Comparison of ENCODE assay signal across 9 mouse cellular contexts in the genomic region with DNA sequence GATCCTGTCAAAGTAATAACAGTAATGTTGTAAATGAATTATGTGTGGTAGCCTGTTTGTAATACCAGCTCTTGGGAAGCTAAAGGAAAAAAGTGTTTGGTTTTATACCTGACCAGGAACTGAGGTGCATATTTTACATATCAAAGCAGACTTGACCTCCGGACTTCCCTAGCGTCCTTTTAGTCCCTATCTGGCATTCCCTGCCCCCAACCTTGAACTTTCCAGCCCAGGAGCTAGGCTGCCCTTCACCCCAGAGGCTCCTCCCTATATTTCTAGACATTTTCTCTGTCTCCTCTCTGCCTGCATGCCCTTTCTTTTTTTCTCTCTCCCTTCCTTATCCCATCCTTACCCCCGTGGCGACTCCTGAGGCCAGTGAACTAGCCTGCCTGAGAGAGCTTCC. TPM values are rescaled to one million over a fixed set of nuclear protein-coding genes. Genes with fewer than 3 reads are reported as not detected.
DNase-seq lines count a peak whose midpoint lies in the region; ATAC-seq and TF ChIP-seq lines count a peak whose summit lies in the region.
"Had no signal": no experiment of that assay in that cellular context is flagged by ENCODE, and none has a peak within 500 bp of the region (broad histone marks: within the 10 kb centered on the region; RNA-seq: fewer than 3 reads in every experiment).

No protein-coding gene starts in this region.

- no peak for ATAC-seq in heart, embryonic 12.5 days (ENCODE audit: insufficient number of reproducible peaks, low FRiP score)
- no peak for ATAC-seq in forebrain, embryonic 15.5 days (replicated peaks)
- ATAC-seq in liver, embryonic 15.5 days (ENCODE audit: insufficient read depth) = no peak

- 0 out of 2 replicates have a peak overlapping the region, but pooled peaks have one; percentile 85 for H3K4me2 ChIP-seq in heart, embryonic 12.5 days
- H3K4me2 ChIP-seq in forebrain, embryonic 15.5 days (replicated peaks) = no peak overlapping the region; the same call in 1 of the 2 replicates
- peak overlapping the region; percentile 69 for H3K4me2 ChIP-seq in liver, embryonic 15.5 days

- 0 out of 2 replicates have a peak, but pooled peaks cover 7% of the 10 kb centered on the region for H3K4me1 ChIP-seq in heart, embryonic 12.5 days (replicated peaks)
- peaks cover 65% of the 10 kb centered on the region for H3K4me1 ChIP-seq in E14TG2a.4 (replicated peaks; ENCODE audit: low read depth, low read length)
- peaks cover 16% of the 10 kb centered on the region for H3K4me1 ChIP-seq in forebrain, embryonic 15.5 days
- H3K4me1 ChIP-seq in liver, embryonic 15.5 days (replicated peaks) = peaks cover 82% of the 10 kb centered on the region

- intact Hi-C loops in heart, postnatal 14 days (cut with DNase I) = no loop called here

- no peak overlapping the region for H3K27ac ChIP-seq in heart, embryonic 12.5 days (ENCODE audit: poor library complexity, severe bottlenecking)
- H3K27ac ChIP-seq in forebrain, embryonic 15.5 days (replicated peaks) = peak overlapping the region; percentile 97
- peak overlapping the region; percentile 98 for H3K27ac ChIP-seq in liver, embryonic 15.5 days (replicated peaks)

- no peak for TF ChIP-seq CTCF in E14TG2a.4 (conservative IDR thresholded peaks at IDR 0.05; ENCODE audit: low read length)

- H3K4me3 ChIP-seq in heart, embryonic 12.5 days = peak overlapping the region; percentile 99; the same call in 1 of the 2 replicates
- H3K4me3 ChIP-seq in E14TG2a.4 (replicated peaks; ENCODE audit: low read length) = peak overlapping the region; percentile 98
- H3K4me3 ChIP-seq in forebrain, embryonic 15.5 days = peak overlapping the region; percentile 92
- peak overlapping the region; percentile 99 for H3K4me3 ChIP-seq in liver, embryonic 15.5 days (replicated peaks)

- H3K9me3 ChIP-seq in heart, embryonic 12.5 days (replicated peaks) = no peaks in the 10 kb centered on the region
- H3K9me3 ChIP-seq in E14TG2a.4 (ENCODE audit: low read length) = no peaks in the 10 kb centered on the region
- no peaks in the 10 kb centered on the region for H3K9me3 ChIP-seq in forebrain, embryonic 15.5 days
- H3K9me3 ChIP-seq in liver, embryonic 15.5 days (replicated peaks) = no peaks in the 10 kb centered on the region

- WGBS in heart, embryonic 12.5 days = 34% methylated on average over 4 of the region's 4 CpGs
- 36% methylated on average over 4 of the region's 4 CpGs for WGBS in forebrain, embryonic 15.5 days
- WGBS in liver, embryonic 15.5 days (ENCODE audit: insufficient replicate concordance) = 44% methylated on average over 4 of the region's 4 CpGs

- H3K36me3 ChIP-seq in heart, embryonic 12.5 days = no peaks in the 10 kb centered on the region
- peaks cover 32% of the 10 kb centered on the region for H3K36me3 ChIP-seq in E14TG2a.4 (ENCODE audit: insufficient read depth, low read length)
- H3K36me3 ChIP-seq in forebrain, embryonic 15.5 days = no peaks in the 10 kb centered on the region
- peaks cover 5% of the 10 kb centered on the region; the same call in 1 of the 2 replicates for H3K36me3 ChIP-seq in liver, embryonic 15.5 days (replicated peaks)

- DNase-seq in heart, postnatal 14 days = no peak
- DNase-seq in B cell, adult 2 months = no peak
- DNase-seq in layer of hippocampus, adult 9-10 months (ENCODE audit: low spot score) = no peak
- no peak for DNase-seq in thymus, adult 18-20 months

- H3K9ac ChIP-seq in heart, embryonic 12.5 days = no peak overlapping the region
- H3K9ac ChIP-seq in forebrain, embryonic 15.5 days (replicated peaks) = no peak overlapping the region
- H3K9ac ChIP-seq in liver, embryonic 15.5 days = peak overlapping the region; percentile 98; the same call in 1 of the 2 replicates

- H3K27me3 ChIP-seq in heart, embryonic 12.5 days (replicated peaks) = peaks cover 35% of the 10 kb centered on the region
- no peaks in the 10 kb centered on the region for H3K27me3 ChIP-seq in E14TG2a.4 (ENCODE audit: insufficient read depth, low read length)
- no peaks in the 10 kb centered on the region for H3K27me3 ChIP-seq in forebrain, embryonic 15.5 days
- peaks cover 20% of the 10 kb centered on the region for H3K27me3 ChIP-seq in liver, embryonic 15.5 days

RNA-seq across cellular contexts. Expression of a gene that starts 0.6 kb away (rescaled TPM):
- polyA plus RNA-seq in heart, embryonic 12.5 days (2016; fragmentation: Nextera tagmentation; extraction: Ambion mirVana) = 52.7 and 55.1 TPM in 2 replicates
- 100 to 1,000 TPM; 117 to 139 TPM for total RNA-seq in heart, postnatal 14 days (2021)
- polyA plus RNA-seq in forebrain, embryonic 15.5 days (2015; fragmentation: Nextera tagmentation; extraction: Ambion mirVana) = 220 and 247 TPM in 2 replicates
- 229 and 259 TPM in 2 replicates for polyA plus RNA-seq in liver, embryonic 15.5 days (2015; fragmentation: Nextera tagmentation; extraction: Ambion mirVana)

RNA-seq across cellular contexts. Expression of a gene that starts 39.9 kb away (rescaled TPM):
- polyA plus RNA-seq in heart, embryonic 12.5 days (2016; fragmentation: Nextera tagmentation; extraction: Ambion mirVana) = 0.42 and 0.67 TPM in 2 replicates
- under 1 TPM; 0.17 to 0.49 TPM for total RNA-seq in heart, postnatal 14 days (2021)
- polyA plus RNA-seq in forebrain, embryonic 15.5 days (2015; fragmentation: Nextera tagmentation; extraction: Ambion mirVana) = 0.15 and 0.20 TPM in 2 replicates
- polyA plus RNA-seq in liver, embryonic 15.5 days (2015; fragmentation: Nextera tagmentation; extraction: Ambion mirVana) = 0.28 and 0.37 TPM in 2 replicates
- total RNA-seq: left cerebral cortex, postnatal 14 days had no signal

RNA-seq across cellular contexts. Expression of a gene that starts 43.4 kb away (rescaled TPM):
- 34.8 and 43.1 TPM in 2 replicates for polyA plus RNA-seq in heart, embryonic 12.5 days (2016; fragmentation: Nextera tagmentation; extraction: Ambion mirVana)
- 10 to 100 TPM; 20.0 to 24.1 TPM for total RNA-seq in heart, postnatal 14 days (2021)
- polyA plus RNA-seq in forebrain, embryonic 15.5 days (2015; fragmentation: Nextera tagmentation; extraction: Ambion mirVana) = 60.4 and 69.5 TPM in 2 replicates
- 9.1 and 9.3 TPM in 2 replicates for polyA plus RNA-seq in liver, embryonic 15.5 days (2015; fragmentation: Nextera tagmentation; extraction: Ambion mirVana)
